Mouse (Mus musculus) small intestine, adult 2 months (tissue): ENCODE data around the gene Stat5b.

Experiments
- CTCF ChIP-seq: fragments of 200-500 bp; IDR thresholded peaks from 2 replicates; pipeline ENCODE4 v1.5.1; 2012; ENCODE audit warnings: low read depth, mild to moderate bottlenecking, control low read depth, inconsistent platforms, low read length, moderate library complexity, mixed read lengths; ENCODE audit not compliant: insufficient replicate concordance, insufficient read length; ENCODE audit errors: extremely low read depth
- POLR2A ChIP-seq: fragments of 200-500 bp; IDR thresholded peaks from 2 replicates; pipeline ENCODE4 v1.6.1; 2012; ENCODE audit warnings: low read depth, mild to moderate bottlenecking, control low read depth, inconsistent platforms, low read length, moderate library complexity

GRCm38 (mm10) chr11:100828676-100829151 lies 21.8 kb downstream of the Stat5b start:
- no peak for TF ChIP-seq CTCF
- TF ChIP-seq POLR2A: no peak
